ENCODE assay signal across 21 mouse cellular contexts in the genomic region with DNA sequence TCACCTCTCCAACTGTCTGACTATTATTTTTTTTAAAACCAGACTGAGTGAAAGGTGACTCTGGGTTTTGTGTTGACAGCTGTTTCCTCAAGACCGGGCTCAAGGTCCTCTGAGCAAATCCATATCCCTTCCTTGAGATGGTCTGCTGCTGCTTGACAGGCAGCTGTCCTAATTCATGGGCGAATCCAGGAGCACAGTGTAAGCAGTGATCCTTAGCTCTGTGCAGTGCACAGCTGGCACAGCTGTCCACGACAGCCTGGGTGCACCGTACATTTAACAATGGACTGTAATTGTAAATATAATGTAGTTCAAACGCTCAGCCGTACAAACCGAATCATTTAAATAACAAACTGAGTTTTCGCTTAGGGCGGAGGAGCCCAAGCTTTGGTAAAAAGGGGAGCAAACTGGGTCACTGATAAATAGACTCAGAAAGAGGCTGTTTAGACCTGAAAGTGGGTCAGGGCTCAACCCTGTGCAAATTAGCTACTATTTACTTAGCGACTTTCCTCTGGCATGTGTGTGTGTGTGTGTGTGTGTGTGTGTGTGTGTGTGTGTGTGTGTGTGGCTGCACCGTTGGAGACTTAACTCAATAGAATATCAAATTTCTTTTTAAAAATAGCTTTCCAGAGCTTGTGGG. TPM values are rescaled to one million over a fixed set of nuclear protein-coding genes. Genes with fewer than 3 reads are reported as not detected.
A peak's percentile ranks its signal among the peaks of the same experiment; 100 is the strongest.
DNase-seq lines count a peak whose midpoint lies in the region; ATAC-seq and TF ChIP-seq lines count a peak whose summit lies in the region.
"Had no signal": no experiment of that assay in that cellular context is flagged by ENCODE, and none has a peak within 500 bp of the region (broad histone marks: within the 10 kb centered on the region; RNA-seq: fewer than 3 reads in every experiment).

No protein-coding gene starts in this region.

- WGBS in kidney, embryonic 15.5 days, result 26% methylated on average over 11 of the region's 11 CpGs
- 21% methylated on average over 11 of the region's 11 CpGs for WGBS in kidney, adult 2 months
- WGBS in liver, embryonic 15.5 days (ENCODE audit: insufficient replicate concordance), result 44% methylated on average over 11 of the region's 11 CpGs

- peak; percentile 52; the same call in 1 of the 2 replicates for ATAC-seq in kidney, embryonic 15.5 days (replicated peaks; ENCODE audit: low FRiP score)
- peak; percentile 38; the same call in 1 of the 2 replicates for ATAC-seq in liver, embryonic 15.5 days (ENCODE audit: insufficient read depth)
- ATAC-seq: intestine, embryonic 15.5 days; lung, postnatal 0 days had no signal

- no peak overlapping the region for H3K4me3 ChIP-seq in kidney, embryonic 15.5 days (replicated peaks)
- no peak overlapping the region for H3K4me3 ChIP-seq in kidney, adult 2 months (ENCODE audit: insufficient read depth, low read depth, low read length)
- no peak overlapping the region for H3K4me3 ChIP-seq in liver, embryonic 15.5 days (replicated peaks)
- H3K4me3 ChIP-seq: erythroblast, embryonic 14.5 days; intestine, embryonic 15.5 days; liver, embryonic 13.5 days; neural tube, embryonic 13.5 days had no signal

- no peak for TF ChIP-seq POLR2A in kidney, adult 2 months (IDR thresholded peaks at IDR 0.05; ENCODE audit: low read depth, low read length)

- H3K27ac ChIP-seq in kidney, embryonic 15.5 days, result no peak overlapping the region
- no peak overlapping the region for H3K27ac ChIP-seq in kidney, adult 2 months (ENCODE audit: insufficient read depth, low read depth, low read length)
- no peak overlapping the region for H3K27ac ChIP-seq in liver, embryonic 15.5 days (replicated peaks)
- H3K27ac ChIP-seq: hindbrain, embryonic 14.5 days; intestine, embryonic 15.5 days; liver, embryonic 13.5 days; neural tube, embryonic 13.5 days had no signal

- H3K4me2 ChIP-seq in kidney, embryonic 15.5 days, result no peak overlapping the region
- no peak overlapping the region for H3K4me2 ChIP-seq in liver, embryonic 15.5 days
- H3K4me2 ChIP-seq: hindbrain, embryonic 14.5 days; intestine, embryonic 15.5 days; liver, embryonic 13.5 days; neural tube, embryonic 13.5 days had no signal

- no peaks in the 10 kb centered on the region for H3K9me3 ChIP-seq in kidney, embryonic 15.5 days (replicated peaks)
- no peaks in the 10 kb centered on the region for H3K9me3 ChIP-seq in liver, embryonic 15.5 days (replicated peaks)
- H3K9me3 ChIP-seq: intestine, embryonic 15.5 days; liver, embryonic 13.5 days; neural tube, embryonic 13.5 days had no signal

- TF ChIP-seq CTCF in kidney, adult 2 months (conservative IDR thresholded peaks at IDR 0.05; ENCODE audit: insufficient read depth, insufficient read length, low read depth, low read length), result no peak

- H3K9ac ChIP-seq in kidney, embryonic 15.5 days, result no peak overlapping the region
- H3K9ac ChIP-seq in liver, embryonic 15.5 days, result no peak overlapping the region
- H3K9ac ChIP-seq: hindbrain, embryonic 14.5 days; intestine, embryonic 15.5 days; liver, embryonic 13.5 days; neural tube, embryonic 13.5 days had no signal

- peaks cover 5% of the 10 kb centered on the region; the same call in 1 of the 2 replicates for H3K4me1 ChIP-seq in kidney, embryonic 15.5 days
- H3K4me1 ChIP-seq in kidney, adult 2 months (ENCODE audit: control insufficient read depth, insufficient read depth, low read length), result no peaks in the 10 kb centered on the region
- peaks cover 4% of the 10 kb centered on the region; the same call in 1 of the 2 replicates for H3K4me1 ChIP-seq in liver, embryonic 15.5 days (replicated peaks)
- H3K4me1 ChIP-seq: intestine, embryonic 15.5 days; liver, embryonic 13.5 days had no signal

- DNase-seq in kidney, adult 2 months, result no peak
- DNase-seq in liver, result no peak
- peak; percentile 27 for DNase-seq in brain, adult 2 months (ENCODE audit: low read depth, low spot score)
- DNase-seq in mesoderm, embryonic 11.5 days (ENCODE audit: low read depth, low spot score), result peak; percentile 36
- DNase-seq in cerebellum, postnatal 10 days, result no peak
- DNase-seq in cerebellum, adult 11-12 months, result no peak
- DNase-seq: cerebellum, adult 8-10 months; gastrocnemius, postnatal 14 days; heart, adult 18-20 months; heart, postnatal 36 days; kidney, postnatal 10 days; liver, embryonic 13.5 days; thymus, postnatal 25 days had no signal

- H3K27me3 ChIP-seq in kidney, embryonic 15.5 days, result peaks cover 32% of the 10 kb centered on the region
- H3K27me3 ChIP-seq in kidney, adult 2 months (replicated peaks; ENCODE audit: control insufficient read depth, insufficient read depth, low read length), result no peaks in the 10 kb centered on the region
- peaks cover 81% of the 10 kb centered on the region for H3K27me3 ChIP-seq in liver, embryonic 15.5 days

- no peaks in the 10 kb centered on the region for H3K36me3 ChIP-seq in kidney, embryonic 15.5 days
- no peaks in the 10 kb centered on the region for H3K36me3 ChIP-seq in kidney, adult 2 months (ENCODE audit: control insufficient read depth, insufficient read depth, low read length)
- H3K36me3 ChIP-seq in liver, embryonic 15.5 days (replicated peaks), result no peaks in the 10 kb centered on the region
- H3K36me3 ChIP-seq: intestine, embryonic 15.5 days; liver, embryonic 13.5 days; neural tube, embryonic 13.5 days had no signal

RNA-seq across cellular contexts. Expression of gene Fbxo2, which starts 55.0 kb away (rescaled TPM):
- 1.7 and 2.1 TPM in 2 replicates for polyA plus RNA-seq in kidney, embryonic 15.5 days (2015; fragmentation: Nextera tagmentation; extraction: Ambion mirVana)
- polyA plus RNA-seq in kidney, adult 2 months (2012; rRNA removed), result 1.5 and 2.3 TPM in 2 replicates
- polyA plus RNA-seq in liver, embryonic 15.5 days (2015; fragmentation: Nextera tagmentation; extraction: Ambion mirVana), result 0.28 TPM in 1 of 2 replicates, not detected in the other
- polyA plus RNA-seq: erythroblast, embryonic 14.5 days; heart, embryonic 14.5 days had no signal

RNA-seq across cellular contexts. Expression of gene Fbxo44, which starts 55.1 kb away (rescaled TPM):
- polyA plus RNA-seq in kidney, embryonic 15.5 days (2015; fragmentation: Nextera tagmentation; extraction: Ambion mirVana), result 11.8 and 13.6 TPM in 2 replicates
- polyA plus RNA-seq in kidney, adult 2 months (2012; rRNA removed), result 29.8 and 45.7 TPM in 2 replicates
- polyA plus RNA-seq in liver, embryonic 15.5 days (2015; fragmentation: Nextera tagmentation; extraction: Ambion mirVana), result 0.51 and 0.54 TPM in 2 replicates

Comparison
In these comparisons a context has a peak if more than half of its experiments do, and no peak if none do; other contexts are left out.
1. DNase-seq: peak in brain, adult 2 months (single experiment) and mesoderm, embryonic 11.5 days (single experiment); none in kidney, adult 2 months (single experiment), liver (single experiment), cerebellum, postnatal 10 days (0 of 2) and cerebellum, adult 11-12 months (single experiment).